Mouse (Mus musculus) embryo, embryonic 10 days (tissue): ENCODE results near the gene Ankle1.

Experiments
- DNase-seq: peaks from one replicate; pipeline ENCODE4 v3.0.0-alpha.2; 2015; ENCODE audit warnings: low spot score

The Ankle1 gene

DNA sequence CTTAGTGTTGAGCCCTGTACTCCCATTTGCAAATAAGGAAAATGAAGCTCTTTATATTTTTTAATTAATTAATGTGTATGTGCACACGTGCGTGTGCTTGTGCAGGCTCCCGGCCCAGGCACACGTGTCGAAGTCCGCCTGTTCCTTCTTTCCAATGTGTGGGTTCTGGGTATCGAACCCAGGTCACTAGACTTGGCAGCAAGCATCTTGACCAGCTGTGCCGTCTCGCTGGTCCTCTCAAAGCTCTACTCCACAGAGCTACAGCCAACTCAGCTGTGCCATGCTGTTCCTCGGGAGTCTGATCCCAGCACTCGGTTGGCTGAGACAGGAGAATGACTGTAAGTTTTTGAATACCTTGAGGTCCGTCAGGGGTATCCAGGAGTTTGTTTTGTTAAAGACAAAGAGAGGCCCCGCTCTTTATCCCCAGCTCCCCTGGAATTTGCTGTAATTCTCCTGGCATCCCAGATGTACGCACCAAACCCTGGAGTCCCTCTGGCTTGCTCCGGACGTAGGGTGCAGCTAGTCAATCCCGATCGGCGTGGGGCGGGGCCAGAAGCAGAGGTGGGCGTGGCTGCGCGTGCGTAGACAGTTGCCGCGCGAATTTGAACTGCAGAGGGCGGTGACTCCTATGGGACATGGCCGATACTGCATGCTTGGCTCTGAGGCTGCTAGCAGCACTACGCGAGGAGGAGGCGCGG is at the start of gene Ankle1:
Gene Ankle1 (plus strand): TSS at position 610 of the 698 bp plus-strand sequence.
- DNase-seq, result peak; percentile 98

DNA sequence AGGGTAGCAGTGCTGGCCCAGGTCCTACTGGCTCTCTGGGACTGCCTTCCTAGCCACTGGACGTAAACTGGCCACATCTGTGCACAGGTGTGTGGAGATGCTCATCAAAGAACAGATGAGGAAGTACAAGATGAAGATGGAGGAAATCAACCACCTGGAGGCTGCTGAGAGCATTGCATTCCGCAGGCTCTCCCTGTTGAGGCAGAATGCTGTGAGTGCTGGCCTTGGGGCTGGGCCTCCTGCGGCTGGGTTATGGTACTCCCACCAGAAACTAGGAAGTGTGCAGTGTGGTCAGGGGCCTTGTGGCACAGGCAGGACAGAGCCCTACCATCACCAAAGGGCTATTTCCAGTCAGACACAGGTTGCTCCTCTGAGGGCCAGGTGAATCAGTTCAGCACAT is 47.8 kb upstream of the Ankle1 start:
- DNase-seq, result no peak

DNA sequence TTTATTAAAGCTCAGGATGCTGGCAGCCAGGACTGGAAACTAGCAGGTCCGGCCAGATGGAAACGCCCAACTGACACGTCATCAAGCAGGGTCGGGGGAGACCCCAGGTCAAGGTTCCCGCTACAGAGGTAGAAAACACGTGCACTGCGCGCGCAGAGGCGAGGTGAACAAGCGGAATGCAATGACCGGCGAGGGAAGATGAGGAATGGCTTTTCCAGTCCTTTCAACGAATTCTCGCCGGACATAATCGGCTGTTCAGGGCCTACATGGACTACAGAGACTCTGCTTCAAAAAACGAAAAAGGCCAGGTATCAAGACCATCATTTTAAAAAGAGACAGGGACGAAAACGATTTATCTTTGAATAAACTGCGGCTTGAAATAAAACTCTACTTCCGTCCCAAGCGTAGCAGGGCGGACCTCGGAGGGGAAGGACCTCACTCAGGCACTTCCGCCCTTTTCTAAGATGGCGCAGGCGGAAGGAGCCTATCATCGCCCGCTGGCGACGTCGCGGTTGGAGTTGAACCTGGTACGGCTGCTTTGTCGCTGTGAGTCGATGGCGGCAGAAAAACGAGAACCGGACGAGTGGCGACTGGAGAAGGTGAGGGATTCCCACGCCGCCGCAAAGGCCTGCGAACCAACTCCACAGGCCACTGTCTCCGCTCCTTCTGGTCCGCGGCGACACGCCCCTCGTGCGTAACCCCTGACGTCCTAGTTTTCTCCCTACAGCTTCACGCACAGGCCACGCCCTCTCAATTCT is 38.9 kb upstream of the Ankle1 start, which contains the start of gene Use1:
Gene Use1 (plus strand): TSS at position 78 of the 758 bp plus-strand sequence.
- peak; percentile 99 for DNase-seq

DNA sequence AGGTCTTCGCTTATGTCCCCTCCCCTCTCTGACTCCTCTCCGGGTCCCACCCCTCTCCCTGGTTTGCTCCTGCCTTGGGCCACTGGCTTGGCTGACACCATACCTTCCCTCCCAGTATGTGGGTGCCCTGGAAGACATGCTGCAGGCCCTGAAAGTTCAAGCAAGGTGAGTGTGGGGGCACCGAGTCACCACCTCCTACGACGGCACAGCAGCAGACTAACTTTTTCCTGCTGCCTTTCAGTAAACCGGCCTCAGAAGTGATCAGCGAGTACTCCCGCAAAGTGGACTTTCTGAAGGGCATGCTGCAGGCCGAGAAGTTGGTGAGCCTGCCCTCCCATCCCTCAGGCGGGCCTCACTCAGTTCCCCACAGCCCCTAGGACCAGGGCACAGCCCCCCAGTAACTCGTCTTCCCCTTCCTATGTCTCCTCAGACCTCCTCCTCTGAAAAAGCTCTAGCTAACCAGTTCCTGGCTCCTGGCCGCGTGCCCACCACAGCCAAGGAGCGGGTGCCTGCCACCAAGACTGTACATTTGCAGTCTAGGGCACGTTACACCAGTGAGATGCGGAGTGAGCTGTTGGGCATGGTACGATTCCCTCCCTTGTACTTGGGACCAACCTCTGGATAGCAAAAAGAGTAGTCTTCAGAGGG is 38.2 kb upstream of the Ankle1 start:
- no peak for DNase-seq

DNA sequence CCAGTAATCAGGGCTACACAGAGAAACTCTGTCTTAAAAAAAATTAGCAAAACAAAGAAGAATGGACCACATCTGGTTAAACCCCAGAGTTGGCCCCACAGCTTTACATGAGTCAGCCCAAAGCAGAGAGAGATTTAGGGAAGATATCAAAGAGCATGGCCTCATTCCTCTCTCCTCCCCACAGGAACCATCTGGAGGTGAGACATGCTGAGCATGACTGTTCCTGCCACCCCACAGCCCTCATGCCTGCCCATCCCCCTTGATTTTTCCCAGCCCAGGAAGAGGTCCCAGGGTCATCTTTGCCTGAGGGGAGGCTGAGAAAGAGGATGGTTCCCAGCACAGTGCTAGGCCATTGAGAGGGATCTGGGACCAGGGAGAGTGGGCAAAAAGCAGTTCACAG is 37.4 kb upstream of the Ankle1 start:
- no peak for DNase-seq

DNA sequence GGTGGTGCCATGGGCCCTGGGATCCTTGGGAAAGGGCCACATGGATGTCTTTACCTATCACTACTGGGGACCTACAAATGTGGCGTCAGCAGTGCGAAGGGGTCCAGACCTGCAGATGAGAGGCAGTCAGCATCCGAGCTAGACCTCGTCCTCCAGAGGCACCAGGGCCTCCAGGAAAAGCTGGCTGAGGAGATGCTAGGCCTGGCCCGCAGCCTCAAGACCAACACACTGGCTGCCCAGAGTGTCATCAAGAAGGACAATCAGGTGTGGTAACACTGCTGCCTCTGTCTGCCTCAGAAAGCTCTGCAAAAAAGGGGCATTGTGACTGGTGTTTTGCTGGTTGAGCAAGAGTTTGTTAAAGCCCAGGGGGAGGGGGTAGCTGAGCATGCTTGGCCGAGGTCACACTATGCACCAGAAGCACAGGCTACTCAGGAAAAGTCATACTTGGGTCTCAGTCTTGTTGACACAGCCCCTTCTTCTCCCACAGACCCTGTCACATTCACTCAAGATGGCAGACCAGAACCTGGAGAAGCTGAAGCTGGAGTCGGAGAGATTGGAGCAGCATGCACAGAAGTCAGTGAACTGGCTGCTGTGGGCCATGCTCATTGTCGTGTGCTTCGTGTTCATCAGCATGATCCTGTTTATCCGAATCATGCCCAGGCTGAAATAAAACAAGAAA is 36.6 kb upstream of the Ankle1 start:
- no peak for DNase-seq

DNA sequence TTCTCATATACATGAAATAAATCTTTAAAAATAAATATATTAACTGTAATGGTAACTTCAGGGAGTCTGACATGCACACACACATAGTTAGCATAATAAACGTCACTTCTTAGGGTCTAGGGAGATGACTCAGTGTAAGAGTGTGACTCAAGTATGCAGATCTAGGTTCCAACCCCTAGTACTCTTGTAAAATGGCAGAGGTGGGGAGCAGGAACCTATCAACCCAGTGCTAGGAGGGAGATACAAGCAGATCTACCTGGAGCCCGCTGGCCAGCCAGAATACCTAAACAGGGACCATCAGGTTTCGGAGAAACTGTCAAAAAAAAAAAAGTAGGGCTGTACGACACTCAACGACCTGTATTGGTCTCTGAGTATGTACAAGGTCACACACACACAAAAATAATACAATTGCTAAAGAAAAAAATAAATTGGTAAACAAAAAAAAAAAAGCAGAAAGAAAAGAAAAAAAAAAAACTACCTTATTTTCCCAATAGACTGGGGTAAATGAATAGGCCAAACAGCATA is 35.0 kb upstream of the Ankle1 start:
- no peak for DNase-seq

DNA sequence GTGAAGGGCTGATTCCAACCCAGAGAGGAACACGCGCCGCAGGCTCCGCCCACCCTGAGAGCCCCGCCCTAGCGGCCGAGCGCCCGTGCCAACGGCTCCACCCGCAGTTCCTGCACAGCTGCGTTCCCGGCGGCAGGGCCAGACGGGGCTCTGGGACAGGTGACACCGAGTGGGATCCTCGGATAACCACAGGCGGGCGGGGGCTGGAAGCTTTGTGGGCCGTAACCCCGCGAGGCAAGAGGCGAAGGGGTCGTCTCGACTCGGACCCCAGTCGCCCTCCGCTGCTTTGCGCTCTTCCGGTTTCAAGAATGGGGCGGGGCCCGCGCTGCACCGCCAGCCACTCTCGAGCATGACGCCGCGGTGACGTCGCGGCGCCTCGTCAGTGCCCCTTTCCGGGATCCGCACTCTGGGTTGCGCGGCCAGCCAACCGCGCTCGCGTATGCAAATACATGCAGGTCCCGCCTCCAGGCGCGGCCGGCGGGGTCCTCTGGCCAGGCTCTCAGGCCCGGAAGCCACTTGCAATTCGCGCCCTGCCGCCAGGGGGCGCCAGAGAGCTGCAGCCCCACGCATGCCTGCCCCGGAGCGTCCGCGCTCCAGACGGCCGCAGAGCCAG is 34.5 kb upstream of the Ankle1 start, which contains the start of gene Ocel1:
Gene Ocel1 (plus strand): TSS at position 63 of the 613 bp plus-strand sequence.
- peak; percentile 99 for DNase-seq

DNA sequence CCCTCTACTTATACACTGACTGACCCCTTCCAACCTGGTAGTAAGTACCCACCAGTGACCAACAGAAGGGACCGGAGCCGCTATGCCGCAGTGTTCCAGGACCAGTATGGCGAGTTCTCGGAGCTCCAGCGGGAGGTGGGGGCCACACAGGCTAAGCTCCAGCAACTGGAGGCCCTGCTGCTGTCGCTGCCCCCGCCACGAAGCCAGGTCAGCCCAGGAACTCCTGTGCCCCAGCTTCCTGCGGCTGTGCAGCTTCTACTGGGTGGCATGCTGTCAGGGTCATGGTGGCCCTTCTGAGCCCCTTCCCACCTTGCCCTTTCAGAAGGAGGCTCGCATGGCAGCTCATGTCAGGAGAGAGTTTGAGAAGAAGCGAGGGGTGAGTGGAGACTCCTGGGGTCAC is 33.4 kb upstream of the Ankle1 start:
- no peak for DNase-seq

DNA sequence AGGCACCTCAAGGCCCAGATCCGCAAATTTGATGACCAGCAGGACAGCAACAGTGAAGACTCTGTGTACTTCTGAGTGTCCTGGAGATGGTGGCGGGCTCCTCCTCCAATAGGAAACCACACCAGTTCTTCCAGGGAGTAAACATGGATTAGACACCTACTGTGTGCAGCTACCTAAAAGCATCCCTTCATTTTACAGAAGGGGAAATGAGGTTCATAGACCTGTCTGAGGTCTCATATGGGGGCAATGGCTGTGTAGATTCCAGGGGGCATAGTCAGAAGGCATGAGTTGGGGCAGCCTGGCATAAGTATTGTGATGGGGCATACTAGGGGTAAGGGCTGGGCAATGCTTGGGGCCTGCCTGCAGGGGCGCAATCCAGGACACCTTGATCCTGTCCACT is 32.8 kb upstream of the Ankle1 start:
- DNase-seq, result no peak

DNA sequence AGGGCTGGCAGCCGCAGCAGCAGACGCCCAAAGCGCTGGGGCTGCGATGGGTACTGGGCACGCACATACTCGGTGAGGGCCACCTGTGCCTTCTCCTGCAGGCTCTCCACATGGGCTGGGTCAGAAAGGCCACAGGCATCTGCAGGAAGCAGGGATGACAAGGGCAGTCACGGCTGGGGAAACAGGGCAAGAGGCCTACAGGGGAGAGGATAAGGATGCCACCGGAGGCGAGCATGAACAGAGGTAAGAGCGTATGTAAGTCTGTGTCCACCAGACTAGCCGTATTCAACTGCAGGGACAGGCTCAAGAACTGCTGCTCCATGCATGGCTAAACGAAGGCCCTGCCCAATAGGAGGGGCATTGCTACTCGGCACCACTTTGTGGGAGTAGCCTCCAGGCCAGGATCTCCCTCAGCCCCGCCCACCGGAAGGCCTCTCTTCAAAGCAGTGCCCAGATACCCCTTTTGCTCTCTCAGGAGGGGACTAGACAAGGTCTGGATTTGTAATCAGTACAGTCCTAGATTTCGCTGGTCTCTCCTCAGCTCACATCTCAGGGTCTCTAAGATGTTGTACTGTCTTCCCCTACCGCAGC is 31.1 kb upstream of the Ankle1 start:
- peak; percentile 45 for DNase-seq

DNA sequence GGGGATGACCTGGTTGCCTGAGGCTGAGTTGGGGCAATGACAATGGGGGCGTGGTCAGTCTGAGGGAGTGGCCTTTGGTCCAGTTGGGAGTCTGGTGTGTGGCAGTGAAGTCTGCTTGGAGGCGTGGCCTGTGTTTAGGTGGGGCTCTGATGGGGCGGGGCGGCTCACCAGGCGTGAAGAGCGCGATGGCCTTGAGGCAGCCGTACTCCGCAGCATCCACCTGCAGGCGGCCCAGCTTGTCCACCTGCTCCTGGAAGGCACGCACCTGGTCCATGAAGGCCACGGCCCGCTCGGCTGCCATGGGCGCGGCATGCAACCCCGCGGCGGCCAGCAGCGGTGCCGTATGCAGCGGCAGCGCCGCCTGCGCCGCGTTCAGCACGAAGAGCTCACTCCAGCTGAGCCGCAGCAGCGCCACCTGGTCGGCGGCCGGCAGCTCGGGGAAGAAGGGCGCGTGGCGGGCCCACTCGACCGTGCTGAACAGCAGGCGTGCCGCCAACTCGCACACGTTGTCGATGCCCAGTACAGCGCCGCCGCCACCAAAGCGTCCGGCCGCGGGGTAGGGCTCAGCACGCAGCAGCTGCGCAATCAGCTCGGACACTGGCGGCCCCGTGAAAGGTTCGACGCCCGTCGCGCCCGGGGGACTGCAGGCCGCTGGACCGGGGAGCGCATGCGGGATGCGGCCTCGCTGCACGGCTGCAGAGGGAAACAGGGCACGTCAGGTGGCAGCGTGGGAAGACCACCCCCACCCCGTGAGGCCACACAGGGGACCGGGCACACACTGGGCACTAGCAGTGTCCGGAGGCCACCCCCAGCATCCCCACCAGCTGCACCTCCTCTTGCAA is 30.0 kb upstream of the Ankle1 start:
- peak; percentile 85 for DNase-seq

DNA sequence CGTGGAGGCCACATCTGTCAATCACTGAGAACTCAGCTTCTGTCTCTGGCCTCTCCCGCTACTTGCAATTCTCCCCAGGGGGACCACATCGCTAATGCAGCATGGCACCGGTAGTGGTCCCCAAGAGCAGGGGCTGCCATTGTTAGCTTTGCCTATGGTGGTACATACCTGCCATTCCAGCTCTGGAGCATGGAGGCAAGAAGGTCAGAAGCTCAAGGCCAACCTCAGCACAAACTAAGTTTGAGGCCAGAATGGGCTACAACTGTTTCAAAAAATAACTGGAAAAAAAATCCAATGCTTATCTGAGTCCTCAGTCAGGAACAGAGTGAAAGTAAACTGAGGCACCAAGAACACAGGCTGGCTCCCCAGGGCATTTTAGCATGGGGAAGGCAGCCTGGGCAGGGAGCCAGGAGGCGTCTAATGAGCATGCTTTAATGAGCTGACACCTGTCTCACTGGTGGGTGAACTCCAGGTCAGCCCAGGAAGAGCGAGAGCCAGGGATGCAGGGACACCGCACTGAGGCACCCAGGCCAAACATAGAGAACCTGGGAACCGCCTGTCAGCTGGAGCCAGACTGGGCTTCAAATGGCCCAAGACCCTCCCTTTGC is 29.3 kb upstream of the Ankle1 start:
- no peak for DNase-seq

DNA sequence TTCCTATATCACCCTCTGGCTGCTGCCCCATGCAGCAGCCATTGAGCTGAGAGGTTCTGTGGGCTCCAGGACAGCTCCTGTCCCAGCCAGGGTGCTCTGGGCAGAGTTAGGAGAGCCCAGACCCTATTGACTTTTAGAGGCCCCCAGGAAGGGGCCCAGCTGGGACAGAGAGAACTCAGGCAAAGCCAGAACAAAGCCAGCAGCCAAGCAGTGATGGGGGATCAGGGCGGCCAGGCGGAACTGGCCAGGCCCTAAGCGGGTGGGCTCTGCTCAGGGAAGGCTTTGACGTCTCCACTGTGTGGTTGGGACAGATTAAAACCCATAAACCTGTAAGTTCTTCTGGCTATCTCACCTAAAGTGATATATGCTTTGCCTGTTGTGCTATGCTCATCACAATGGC is 26.8 kb upstream of the Ankle1 start:
- DNase-seq, result no peak

DNA sequence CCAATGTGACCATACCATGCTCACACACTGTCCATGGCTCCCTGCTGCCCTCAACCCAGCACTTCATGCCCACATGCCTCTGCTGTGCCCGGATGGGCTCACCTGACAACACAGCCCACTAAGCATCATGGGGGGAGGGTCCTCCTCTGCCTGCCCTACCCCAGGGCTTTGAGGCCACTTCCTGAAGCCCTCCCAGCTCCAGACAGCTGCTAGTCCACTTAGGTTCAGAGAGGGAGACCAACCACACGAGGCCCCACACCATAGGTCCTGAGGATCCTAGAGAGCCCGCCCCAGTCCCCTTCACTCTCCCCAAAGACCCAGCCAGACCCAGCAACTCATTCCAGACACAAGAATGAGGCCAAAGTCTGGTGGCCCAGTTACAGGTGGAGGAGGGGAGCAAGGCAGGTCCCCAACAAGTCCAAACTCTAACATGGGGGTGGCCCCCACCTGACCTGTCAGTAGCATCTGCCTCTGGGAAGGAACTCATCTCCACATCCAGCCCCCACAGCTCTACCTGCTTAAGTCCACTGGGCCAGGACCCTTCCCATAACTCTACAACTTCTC is 26.2 kb upstream of the Ankle1 start:
- no peak for DNase-seq

DNA sequence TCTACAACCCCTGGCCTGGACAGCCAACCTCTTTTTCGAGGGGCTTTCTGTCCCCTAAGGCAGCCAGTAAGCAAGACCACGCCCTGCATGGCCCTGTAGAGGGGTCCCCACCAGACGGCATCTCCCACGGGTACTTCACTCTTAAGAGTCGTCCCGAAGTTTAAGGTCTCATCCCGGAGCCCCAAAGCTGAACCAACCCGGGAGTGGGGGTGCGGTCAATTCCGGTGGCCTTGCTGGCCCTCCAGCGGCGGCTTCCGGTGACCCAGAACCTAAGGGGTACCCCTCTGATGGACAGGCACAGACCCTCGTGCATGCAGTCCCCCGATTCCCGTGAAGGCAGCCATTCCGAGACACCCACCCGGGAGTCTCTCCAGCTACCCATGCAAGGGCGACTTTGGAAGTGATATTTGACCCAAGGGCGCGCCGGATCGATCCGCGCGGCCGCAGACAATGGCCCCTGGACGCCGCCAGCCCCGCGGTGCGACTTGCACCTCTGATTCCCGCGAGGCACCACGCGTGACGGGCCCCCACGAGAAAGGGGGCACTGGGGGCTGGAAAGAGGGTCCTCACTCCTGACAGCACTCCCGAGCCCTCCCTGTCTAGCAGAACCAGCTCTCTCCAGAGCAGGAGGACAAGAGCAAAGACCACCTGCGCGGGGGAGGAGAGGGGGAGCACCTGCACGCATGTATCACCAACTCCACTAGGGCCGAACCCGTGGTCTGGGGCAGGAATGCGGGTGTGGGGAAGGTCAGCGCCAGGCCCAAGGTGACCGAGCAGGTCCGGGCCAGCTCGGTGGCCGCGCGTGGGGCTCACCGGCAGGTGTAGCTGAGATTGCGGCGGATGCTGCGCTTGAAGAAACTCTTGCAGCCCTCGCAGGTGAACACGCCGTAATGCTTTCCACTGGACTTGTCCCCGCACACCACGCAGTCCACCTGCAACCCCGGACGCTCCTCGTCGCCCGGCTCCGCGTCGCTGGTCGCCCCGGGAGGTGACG is 25.3 kb upstream of the Ankle1 start:
- peak; percentile 32 for DNase-seq

DNA sequence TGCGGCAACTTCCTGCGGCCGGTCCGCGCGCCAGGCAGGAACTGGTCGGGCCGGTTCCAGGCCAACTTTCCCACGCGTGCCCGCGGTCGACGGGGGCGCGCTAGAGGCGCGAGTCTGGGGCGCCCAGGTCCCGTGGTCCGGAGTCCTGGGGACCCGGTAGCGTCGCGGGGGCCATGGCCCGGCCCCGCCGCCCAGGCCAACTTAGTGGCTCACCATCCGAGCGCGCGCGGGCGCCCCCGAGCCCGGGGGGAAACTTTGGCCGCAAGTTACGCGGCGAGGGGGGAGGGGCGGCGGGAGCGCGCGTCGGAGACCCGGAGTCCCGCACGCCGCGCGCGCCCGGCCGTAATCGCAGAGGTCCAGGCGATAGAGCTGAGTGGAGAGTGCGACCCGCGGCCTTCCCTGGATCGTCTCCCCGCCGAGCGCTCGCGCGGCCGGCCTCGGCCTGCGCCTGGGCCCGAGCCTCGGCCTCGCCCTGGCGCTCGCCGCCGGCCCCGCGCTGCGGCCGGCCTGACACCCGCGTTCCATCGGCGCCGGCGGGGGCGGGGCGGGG is 24.3 kb upstream of the Ankle1 start, which contains the start of gene Nr2f6:
Gene Nr2f6 (minus strand): TSS at position 540 of the 550 bp plus-strand sequence.
- peak; percentile 78 for DNase-seq
